Mouse (Mus musculus) limb, embryonic 10.5 days (tissue): Measurements from ENCODE around the gene Ttc39a. TPM values are rescaled to one million over a fixed set of nuclear protein-coding genes. Genes with fewer than 3 reads are reported as not detected.
A peak's percentile ranks its signal among the peaks of the same experiment; 100 is the strongest.

Source experiments
- DNase-seq: peaks from one replicate; pipeline ENCODE4 v3.0.0-alpha.2; 2017; ENCODE audit warnings: low spot score
- H3K27ac ChIP-seq: fragments of 300-500 bp; sonication (generic); 2 replicates; pipeline ENCODE4 v1.5.1; 2016; ENCODE audit warnings: mild to moderate bottlenecking
- H3K27me3 ChIP-seq: fragments of 300-500 bp; sonication (generic); 2 replicates; pipeline ENCODE4 v1.6.1; 2016; ENCODE audit warnings: low read depth, mild to moderate bottlenecking; ENCODE audit not compliant: poor library complexity, severe bottlenecking
- H3K36me3 ChIP-seq: fragments of 300-500 bp; sonication (generic); 2 replicates; pipeline ENCODE4 v1.6.1; 2016; ENCODE audit warnings: mild to moderate bottlenecking, moderate library complexity
- H3K4me1 ChIP-seq: fragments of 300-500 bp; sonication (generic); 2 replicates; pipeline ENCODE4 v1.6.1; 2016
- H3K4me3 ChIP-seq: fragments of 300-500 bp; sonication (generic); 2 replicates; pipeline ENCODE4 v1.5.1; 2016; ENCODE audit warnings: mild to moderate bottlenecking, moderate library complexity
- H3K9me3 ChIP-seq: fragments of 300-500 bp; sonication (generic); replicated peaks from 2 replicates; pipeline ENCODE4 v1.6.1; 2016; ENCODE audit warnings: mild to moderate bottlenecking
- WGBS: fragments of 180-500 bp; shearing (Covaris S2); methylation state at CpG from one replicate; pipeline ENCODE4 v1.1.7; 2016; 5-methylcytosine and 5-hydroxymethylcytosine counted together
- polyA plus RNA-seq: library from polyadenylated mRNA; unstranded; fragments of >200 nt; fragmentation: Nextera tagmentation; extraction: Ambion mirVana; gene quantifications from 2 replicates; pipeline ENCODE4 v1.2.1, GENCODE M21; 2016

Ttc39a gene
- polyA plus RNA-seq, 1 experiment from 2014 or later = 7.0 TPM

DNA sequence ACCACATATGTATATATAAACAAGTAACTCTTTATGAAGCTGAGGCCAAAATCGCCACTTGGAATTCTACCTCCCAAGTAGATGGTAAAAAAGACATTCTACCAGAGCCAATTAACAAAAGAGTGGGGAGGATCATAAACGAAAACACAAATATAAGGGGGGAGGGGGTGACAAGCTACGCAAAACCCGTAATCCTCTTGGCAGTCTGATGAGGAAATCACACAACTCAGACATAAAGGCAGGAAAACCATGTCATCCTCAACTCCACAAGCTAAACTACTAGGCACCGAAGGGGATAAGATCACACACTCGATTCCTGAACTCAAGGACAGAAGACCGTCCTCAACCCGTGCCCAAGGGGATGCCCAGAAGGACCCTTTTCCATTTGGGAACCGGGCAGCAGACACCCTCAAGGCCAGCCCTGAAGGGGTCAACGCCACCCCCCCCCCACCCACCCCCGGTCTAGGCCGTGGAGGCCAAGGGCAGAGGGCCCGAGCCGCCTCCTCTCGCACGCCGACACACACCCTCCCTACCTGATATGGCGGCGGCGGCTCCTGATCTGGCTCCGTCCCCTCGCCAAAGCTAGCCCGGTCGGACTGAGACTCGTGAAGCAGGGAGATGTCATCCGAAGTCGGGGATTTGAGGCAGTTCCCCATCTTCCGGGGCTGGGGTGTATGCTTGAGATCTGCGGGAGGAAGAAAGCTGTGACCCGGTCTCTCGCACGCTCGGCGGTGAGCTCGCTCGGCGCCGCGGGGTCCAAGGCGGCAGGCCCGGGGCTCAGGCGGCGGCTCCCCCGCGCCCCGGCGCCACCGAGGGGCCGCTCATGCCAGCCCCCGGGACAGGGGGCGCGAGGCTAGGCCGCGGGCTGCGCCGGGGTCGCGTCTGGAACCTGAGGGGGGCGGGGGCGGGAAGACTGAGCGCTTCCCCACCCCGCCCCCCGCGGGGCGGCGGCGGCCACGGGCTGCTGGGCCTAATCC is 69.4 kb downstream of the Ttc39a start:
- H3K4me1 ChIP-seq = peaks cover 12% of the 10 kb centered on the region
- peak overlapping the region; percentile 97 for H3K27ac ChIP-seq
- H3K9me3 ChIP-seq = no peaks in the 10 kb centered on the region
- peak overlapping the region; percentile 90 for H3K4me3 ChIP-seq
- peak; percentile 81 for DNase-seq
- no peaks in the 10 kb centered on the region for H3K27me3 ChIP-seq
- H3K36me3 ChIP-seq = peaks cover 15% of the 10 kb centered on the region
- under 1% methylated on average over 58 of the region's 68 CpGs for WGBS

- Histone ChIP-seq H3K4me3 (peak overlapping the region; percentile 90), H3K9me3 (no peaks in the 10 kb centered on the region), H3K27me3 (no peaks in the 10 kb centered on the region), H3K36me3 (peaks cover 15% of the 10 kb centered on the region), H3K27ac (peak overlapping the region; percentile 97), H3K4me1 (peaks cover 12% of the 10 kb centered on the region)
- WGBS = under 1% methylated on average over 22 of the region's 39 CpGs
- DNase-seq = peak; percentile 95
Measured at GRCm38 (mm10) chr4:109476554-109477014, 70.2 kb downstream of the Ttc39a start.

DNA sequence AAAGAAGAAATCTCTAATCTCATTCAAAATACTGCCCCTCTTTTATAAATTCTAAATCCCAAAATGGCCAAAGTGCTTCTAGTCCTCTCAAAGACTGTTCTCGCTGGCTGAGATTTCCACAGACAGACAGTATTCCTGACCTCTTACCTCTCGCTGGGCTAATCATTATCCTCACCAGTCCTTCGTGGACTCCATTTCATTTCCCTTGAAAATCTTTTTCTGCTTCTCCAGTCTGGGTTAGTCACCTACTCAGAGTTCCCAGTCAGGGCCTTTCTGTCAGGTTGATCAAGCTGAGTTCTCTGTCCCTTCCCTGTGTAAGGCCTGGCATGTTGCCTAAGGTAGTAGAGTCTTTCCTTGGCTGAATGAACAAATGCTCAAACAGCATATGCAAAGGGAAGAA is 71.0 kb downstream of the Ttc39a start:
- H3K4me1 ChIP-seq = peaks cover 12% of the 10 kb centered on the region
- H3K4me3 ChIP-seq = no peak overlapping the region
- no peak for DNase-seq
- H3K9me3 ChIP-seq = no peaks in the 10 kb centered on the region
- H3K27me3 ChIP-seq = no peaks in the 10 kb centered on the region
- WGBS = 93% methylated on average over 3 of the region's 3 CpGs
- peaks cover 8% of the 10 kb centered on the region for H3K36me3 ChIP-seq
- no peak overlapping the region for H3K27ac ChIP-seq

GRCm38 (mm10) chr4:109481424-109481823 is 75.0 kb downstream of the Ttc39a start:
- Histone ChIP-seq H3K36me3 (no peaks in the 10 kb centered on the region), H3K27ac (no peak overlapping the region), H3K27me3 (no peaks in the 10 kb centered on the region), H3K9me3 (no peaks in the 10 kb centered on the region), H3K4me3 (no peak overlapping the region), H3K4me1 (no peaks in the 10 kb centered on the region)
- DNase-seq = no peak
- 90% methylated on average over 2 of the region's 2 CpGs for WGBS

GRCm38 (mm10) chr4:109482701-109483100 is 76.3 kb downstream of the Ttc39a start:
- 95% methylated on average over 1 of the region's 1 CpGs for WGBS

GRCm38 (mm10) chr4:109484621-109485020 is 78.2 kb downstream of the Ttc39a start, which contains the start of gene Rnf11:
Gene Rnf11, minus strand, starts transcription at chr4:109484728.
- WGBS = 88% methylated on average over 3 of the region's 3 CpGs
- H3K4me1 ChIP-seq = peaks cover 5% of the 10 kb centered on the region; the same call in 1 of the 2 replicates
- no peaks in the 10 kb centered on the region for H3K27me3 ChIP-seq

More at GRCm38 (mm10) chr4:109482701-109483100, 76.3 kb downstream of the Ttc39a start:
- Histone ChIP-seq H3K4me3 (no peak overlapping the region), H3K36me3 (no peaks in the 10 kb centered on the region), H3K4me1 (peaks cover 3% of the 10 kb centered on the region; the same call in 1 of the 2 replicates), H3K27me3 (no peaks in the 10 kb centered on the region), H3K27ac (no peak overlapping the region), H3K9me3 (no peaks in the 10 kb centered on the region)
- DNase-seq = no peak

GRCm38 (mm10) chr4:109488812-109489211 is 82.4 kb downstream of the Ttc39a start:
- no peaks in the 10 kb centered on the region for H3K9me3 ChIP-seq
- no peak overlapping the region for H3K27ac ChIP-seq
- peaks cover 5% of the 10 kb centered on the region; the same call in 1 of the 2 replicates for H3K4me1 ChIP-seq
- 78% methylated on average over 1 of the region's 1 CpGs for WGBS
- H3K4me3 ChIP-seq = no peak overlapping the region
- DNase-seq = no peak
- H3K36me3 ChIP-seq = no peaks in the 10 kb centered on the region
- H3K27me3 ChIP-seq = no peaks in the 10 kb centered on the region

More at GRCm38 (mm10) chr4:109484621-109485020, 78.2 kb downstream of the Ttc39a start, which contains the start of gene Rnf11:
- H3K4me3 ChIP-seq = no peak within 1 kb of the TSS
- no peak for DNase-seq
- no peaks in the 10 kb centered on the region for H3K9me3 ChIP-seq
- H3K27ac ChIP-seq = no peak within 1 kb of the TSS
- no peaks in the 10 kb centered on the region for H3K36me3 ChIP-seq

DNA sequence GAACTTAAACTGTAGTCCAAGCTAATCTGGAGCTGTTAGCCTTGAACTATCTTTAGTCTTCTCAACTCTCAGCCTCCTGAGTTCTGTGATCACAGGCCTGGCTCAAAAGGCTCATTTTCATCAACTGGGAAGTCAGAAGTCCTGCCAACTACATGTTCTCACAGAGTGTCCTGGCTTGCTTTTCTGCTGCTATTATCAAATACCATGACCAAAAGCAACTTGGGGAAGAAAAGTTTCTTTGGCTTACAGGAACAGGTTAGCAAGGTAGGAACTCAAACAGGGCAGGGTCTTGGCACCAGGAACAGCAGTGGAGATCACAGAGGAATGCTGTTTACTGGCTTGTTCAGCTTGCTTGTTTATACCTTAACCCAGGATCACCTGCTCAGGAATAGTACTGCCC is 87.2 kb downstream of the Ttc39a start:
- Histone ChIP-seq H3K4me3 (no peak overlapping the region), H3K4me1 (no peaks in the 10 kb centered on the region), H3K9me3 (no peaks in the 10 kb centered on the region), H3K27me3 (no peaks in the 10 kb centered on the region), H3K27ac (no peak overlapping the region), H3K36me3 (no peaks in the 10 kb centered on the region)
- DNase-seq = no peak

Other genes starting within 250 kb of the Ttc39a start
- 57.7 and 64.5 TPM in 2 replicates for gene Osbpl9, start 204.4 kb upstream of the Ttc39a start, polyA plus RNA-seq
- gene Calr4, start 172.1 kb upstream of the Ttc39a start, polyA plus RNA-seq = not detected in 2 replicates
- gene Eps15, start 126.4 kb upstream of the Ttc39a start, polyA plus RNA-seq = 26.4 and 33.4 TPM in 2 replicates
- 17.8 and 21.5 TPM in 2 replicates for gene Rnf11, start 78.1 kb downstream of the Ttc39a start, polyA plus RNA-seq
- gene 4930522H14Rik, start 124.7 kb downstream of the Ttc39a start, polyA plus RNA-seq = not detected in 2 replicates